In the genomic region with DNA sequence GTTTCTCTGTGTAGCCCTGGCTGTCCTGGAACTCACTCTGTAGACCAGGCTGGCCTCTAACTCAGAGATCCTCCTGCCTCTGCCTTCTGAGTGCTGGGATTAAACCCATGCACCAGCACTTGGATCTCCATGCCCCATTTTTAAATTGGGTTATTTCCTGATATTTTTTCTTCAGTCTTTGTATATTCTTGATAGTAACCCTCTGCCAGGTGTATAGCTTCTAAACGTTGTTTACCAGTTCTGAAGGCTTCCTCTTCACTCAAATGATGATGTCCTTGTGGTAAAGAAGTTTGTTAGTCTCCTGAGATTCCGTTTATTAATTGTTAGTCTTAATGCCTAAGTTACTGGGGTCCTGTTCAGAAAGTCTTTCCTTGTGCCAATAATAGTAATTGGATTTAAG, we compare ENCODE assay signal across 8 mouse cellular contexts. TPM values are rescaled to one million over a fixed set of nuclear protein-coding genes. Genes with fewer than 3 reads are reported as not detected.
DNase-seq lines count a peak whose midpoint lies in the region; ATAC-seq and TF ChIP-seq lines count a peak whose summit lies in the region.

A gene (plus strand): TSS at position 301 of the 400 bp plus-strand sequence.

- H3K4me2 ChIP-seq in limb, embryonic 13.5 days (replicated peaks): peak within 1 kb of the TSS; percentile 90
- peak within 1 kb of the TSS; percentile 62 for H3K4me2 ChIP-seq in stomach, embryonic 14.5 days (replicated peaks; ENCODE audit: low read depth, low read length)

- DNase-seq in testis, postnatal 10 days (ENCODE audit: low spot score): no peak
- no peak for DNase-seq in heart, postnatal 25 days (ENCODE audit: low spot score)
- no peak for DNase-seq in spleen, adult 12 weeks (ENCODE audit: low spot score)
- DNase-seq in c-Kit-positive CD71-positive TER-119-positive erythroid progenitor cells, embryonic 14.5 days (ENCODE audit: low spot score): no peak

- TF ChIP-seq POLR2A in testis, adult 2 months (IDR thresholded peaks at IDR 0.05; ENCODE audit: control insufficient read depth, low read depth, low read length): no peak

- H3K9ac ChIP-seq in limb, embryonic 13.5 days: peak within 1 kb of the TSS; percentile 86
- H3K9ac ChIP-seq in stomach, embryonic 14.5 days (replicated peaks; ENCODE audit: low read depth, low read length): peak within 1 kb of the TSS; percentile 56; the same call in 1 of the 2 replicates

- no peaks in the 10 kb centered on the region for H3K9me3 ChIP-seq in erythroblast, embryonic 14.5 days (ENCODE audit: control insufficient read depth, low read length)
- H3K9me3 ChIP-seq in limb, embryonic 13.5 days: no peaks in the 10 kb centered on the region
- no peaks in the 10 kb centered on the region for H3K9me3 ChIP-seq in stomach, embryonic 14.5 days (ENCODE audit: control insufficient read depth, low read depth, low read length)

- H3K27me3 ChIP-seq in testis, adult 2 months (ENCODE audit: control insufficient read depth, insufficient read depth, low read length): no peaks in the 10 kb centered on the region
- H3K27me3 ChIP-seq in erythroblast, embryonic 14.5 days (ENCODE audit: control insufficient read depth): peaks cover 25% of the 10 kb centered on the region
- no peaks in the 10 kb centered on the region for H3K27me3 ChIP-seq in limb, embryonic 13.5 days
- no peaks in the 10 kb centered on the region for H3K27me3 ChIP-seq in stomach, embryonic 14.5 days (ENCODE audit: control insufficient read depth, insufficient read depth, low read length)

- no peak for TF ChIP-seq CTCF in testis, adult 2 months (IDR thresholded peaks at IDR 0.05; ENCODE audit: control insufficient read depth, insufficient read depth, insufficient replicate concordance, low read depth, low read length)

- no peak for ATAC-seq in limb, embryonic 13.5 days (ENCODE audit: low FRiP score, low read depth)
- no peak for ATAC-seq in stomach, embryonic 14.5 days (ENCODE audit: insufficient number of reproducible peaks, insufficient read depth, low FRiP score, low read depth)

- H3K4me3 ChIP-seq in testis, adult 2 months (ENCODE audit: control insufficient read depth, low read depth, low read length): no peak within 1 kb of the TSS
- H3K4me3 ChIP-seq in erythroblast, embryonic 14.5 days (replicated peaks): peak within 1 kb of the TSS; percentile 100
- H3K4me3 ChIP-seq in limb, embryonic 13.5 days: peak within 1 kb of the TSS; percentile 99
- peak within 1 kb of the TSS; percentile 74 for H3K4me3 ChIP-seq in stomach, embryonic 14.5 days (ENCODE audit: low read depth, low read length)

- peak within 1 kb of the TSS; percentile 79; the same call in 1 of the 2 replicates for H3K27ac ChIP-seq in testis, adult 2 months (ENCODE audit: control insufficient read depth, insufficient read depth, low read depth, low read length)
- H3K27ac ChIP-seq in limb, embryonic 13.5 days: peak within 1 kb of the TSS; percentile 87; the same call in 1 of the 2 replicates
- peak within 1 kb of the TSS; percentile 87; the same call in 1 of the 2 replicates for H3K27ac ChIP-seq in stomach, embryonic 14.5 days (ENCODE audit: low read length)

- intact Hi-C loops in heart, postnatal 25 days (cut with DNase I): no loop called here

- 88% methylated on average over 2 of the region's 2 CpGs for WGBS in limb, embryonic 13.5 days
- WGBS in stomach, embryonic 14.5 days: 87% methylated on average over 2 of the region's 2 CpGs

- peaks cover 11% of the 10 kb centered on the region for H3K4me1 ChIP-seq in testis, adult 2 months (ENCODE audit: control insufficient read depth, insufficient read depth, low read length)
- H3K4me1 ChIP-seq in erythroblast, embryonic 14.5 days (ENCODE audit: control insufficient read depth): peaks cover 30% of the 10 kb centered on the region
- peaks cover 18% of the 10 kb centered on the region for H3K4me1 ChIP-seq in limb, embryonic 13.5 days
- peaks cover 4% of the 10 kb centered on the region; the same call in 1 of the 2 replicates for H3K4me1 ChIP-seq in stomach, embryonic 14.5 days (ENCODE audit: control insufficient read depth, insufficient read depth, low read length)

- H3K36me3 ChIP-seq in testis, adult 2 months (ENCODE audit: control insufficient read depth, insufficient read depth, low read length): no peaks in the 10 kb centered on the region
- H3K36me3 ChIP-seq in erythroblast, embryonic 14.5 days (ENCODE audit: control insufficient read depth): peaks cover 22% of the 10 kb centered on the region
- H3K36me3 ChIP-seq in limb, embryonic 13.5 days: peaks cover 5% of the 10 kb centered on the region; the same call in 1 of the 2 replicates
- H3K36me3 ChIP-seq in stomach, embryonic 14.5 days (ENCODE audit: control insufficient read depth, insufficient read depth, low read length): no peaks in the 10 kb centered on the region

RNA-seq across cellular contexts. Expression of the gene that starts here (rescaled TPM):
- polyA plus RNA-seq in testis, adult 2 months (2012; rRNA removed): 60.6 and 61.0 TPM in 2 replicates
- 2.7 and 3.2 TPM in 2 replicates for polyA plus RNA-seq in erythroblast, embryonic 14.5 days (2012)
- 10 to 100 TPM; 34.7 to 38.9 TPM for total RNA-seq in heart, postnatal 25 days (2021)
- 50.0 and 53.1 TPM in 2 replicates for polyA plus RNA-seq in limb, embryonic 13.5 days (2015; fragmentation: Nextera tagmentation; extraction: Ambion mirVana)
- 40.1 and 42.9 TPM in 2 replicates for polyA plus RNA-seq in stomach, embryonic 14.5 days (2014; fragmentation: Nextera tagmentation; extraction: Ambion mirVana)
